Mouse (Mus musculus): Measurements from ENCODE around the gene Ttc29. TPM values are rescaled to one million over a fixed set of nuclear protein-coding genes. Genes with fewer than 3 reads are reported as not detected.

Gene Ttc29
- polyA plus RNA-seq, 1 experiment from 2014 or later = 3.7 TPM

DNA sequence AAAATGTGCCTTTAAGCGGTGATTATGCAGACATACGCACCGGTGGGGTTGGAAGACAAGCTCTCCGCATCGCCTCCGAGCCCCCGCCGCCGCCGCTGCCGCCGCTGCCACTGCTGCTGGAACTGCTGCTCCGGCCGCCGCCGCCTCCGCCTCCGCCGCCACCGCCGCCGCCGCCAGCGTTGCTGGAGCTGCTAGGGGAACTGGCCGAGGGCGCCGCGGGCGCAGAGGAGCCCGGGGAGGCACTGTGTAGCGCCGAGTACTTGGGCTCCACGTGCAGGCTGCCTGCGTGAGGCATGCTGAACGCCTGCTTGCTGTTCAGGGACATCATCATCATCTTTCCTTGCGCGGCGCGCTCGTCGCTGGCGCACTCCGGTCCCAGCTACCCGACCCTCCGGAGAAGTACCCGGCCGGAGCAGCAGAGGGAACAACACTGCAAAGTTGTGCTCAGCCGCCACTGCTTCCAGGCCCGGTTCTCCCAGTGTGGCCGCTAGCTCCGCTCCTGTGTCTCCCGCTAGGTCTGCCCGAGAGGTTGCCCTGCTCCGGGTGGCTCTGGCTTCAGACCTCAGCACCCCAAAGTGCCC is 223.1 kb downstream of the Ttc29 start, which contains the start of gene Pou4f2:
TSS of gene Pou4f2 (minus strand) at position 575 of the 581 bp plus-strand sequence.
- under 1% methylated on average over 47 of the region's 54 CpGs for WGBS
- Histone ChIP-seq H3K4me1 (replicated peaks; ENCODE audit: control insufficient read depth, insufficient read depth, low read length) (peaks cover 9% of the 10 kb centered on the region; the same call in 1 of the 2 replicates), H3K36me3 (ENCODE audit: control insufficient read depth, insufficient read depth, low read length) (no peaks in the 10 kb centered on the region), H3K27ac (ENCODE audit: low read length) (no peak within 1 kb of the TSS), H3K27me3 (ENCODE audit: control insufficient read depth, insufficient read depth, low read depth, low read length) (peaks cover 76% of the 10 kb centered on the region), H3K4me2 (ENCODE audit: low read depth, low read length) (peak within 1 kb of the TSS; percentile 62), H3K9ac (ENCODE audit: low read length) (no peak within 1 kb of the TSS), H3K4me3 (ENCODE audit: low read length) (peak within 1 kb of the TSS; percentile 45), H3K9me3 (ENCODE audit: control insufficient read depth, low read length) (no peaks in the 10 kb centered on the region)
- ATAC-seq (ENCODE audit: low read depth) = peak; percentile 47

DNA sequence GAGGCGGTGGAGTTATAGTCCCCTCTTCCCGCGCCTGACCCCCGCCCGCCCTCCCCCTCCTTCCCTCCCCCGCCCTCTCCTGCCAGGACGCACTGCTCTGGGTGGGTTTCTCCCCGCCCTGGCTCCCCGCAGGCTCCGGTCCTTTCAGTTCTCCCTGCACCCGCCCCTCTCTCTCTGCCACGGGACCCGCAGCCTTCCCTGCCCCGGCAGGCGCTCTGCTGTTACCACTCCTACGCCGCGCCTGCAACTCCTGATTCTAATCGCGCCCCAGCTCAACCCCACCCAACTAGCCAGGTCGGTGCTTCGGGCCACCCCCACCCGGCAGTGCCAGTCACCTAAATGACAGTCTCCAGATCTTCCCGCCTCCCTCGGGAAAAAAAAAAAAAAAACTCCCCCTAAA is 223.6 kb downstream of the Ttc29 start:
- 2% methylated on average over 18 of the region's 25 CpGs for WGBS

DNA sequence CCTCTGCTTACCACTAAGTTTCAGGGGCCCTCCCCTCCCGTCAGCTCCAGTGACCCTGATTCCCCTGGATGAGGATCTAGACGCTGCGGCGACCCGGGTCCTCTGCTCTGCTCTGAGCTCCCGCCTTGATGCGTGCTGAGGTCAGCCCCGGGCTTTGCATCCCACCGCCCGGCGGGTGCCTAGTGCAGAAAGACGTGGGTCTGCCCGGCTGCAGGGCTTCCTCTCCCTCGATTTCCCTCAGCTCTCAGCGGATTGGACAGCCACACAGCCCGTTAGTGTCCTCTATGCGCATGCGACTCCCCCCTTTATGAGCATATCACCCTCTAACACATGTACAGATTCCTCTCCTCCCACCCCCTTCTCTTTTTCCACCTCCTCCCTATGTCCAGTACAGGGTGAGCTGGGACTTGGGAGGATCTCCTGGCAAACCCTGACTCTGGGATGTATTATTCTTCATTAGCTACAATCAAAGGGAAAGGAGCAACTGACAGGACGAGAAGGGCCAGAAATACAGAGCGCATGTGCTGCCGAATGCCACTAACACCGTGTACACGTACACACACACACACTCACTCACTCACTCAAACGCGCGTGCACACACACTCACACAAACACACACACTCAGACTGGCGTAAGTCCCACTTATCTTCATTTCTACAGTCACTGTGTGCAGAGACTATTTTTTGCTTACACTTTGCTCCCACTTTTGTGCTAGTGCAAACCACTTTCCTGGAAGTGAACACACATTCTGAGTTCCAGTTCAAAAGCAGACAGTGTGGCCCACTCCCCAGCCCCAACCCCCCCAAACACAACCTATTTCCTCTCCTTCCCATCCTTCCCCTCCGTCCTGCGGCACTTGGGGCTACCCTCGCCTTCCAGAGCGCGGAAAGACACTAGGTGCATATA is 224.3 kb downstream of the Ttc29 start:
- Histone ChIP-seq H3K4me3 (ENCODE audit: low read length) (peak overlapping the region; percentile 45), H3K4me2 (ENCODE audit: low read depth, low read length) (no peak overlapping the region), H3K9me3 (ENCODE audit: control insufficient read depth, low read length) (no peaks in the 10 kb centered on the region)

More for the DNA sequence above, 223.6 kb downstream of the Ttc29 start:
- no peak; the same call in 1 of the 2 replicates for ATAC-seq (ENCODE audit: low read depth)
- H3K27ac ChIP-seq (ENCODE audit: low read length) = no peak overlapping the region
- peaks cover 74% of the 10 kb centered on the region for H3K27me3 ChIP-seq (ENCODE audit: control insufficient read depth, insufficient read depth, low read depth, low read length)
- H3K9me3 ChIP-seq (ENCODE audit: control insufficient read depth, low read length) = no peaks in the 10 kb centered on the region
- peak overlapping the region; percentile 62 for H3K4me2 ChIP-seq (ENCODE audit: low read depth, low read length)
- H3K36me3 ChIP-seq (ENCODE audit: control insufficient read depth, insufficient read depth, low read length) = no peaks in the 10 kb centered on the region
- peak overlapping the region; percentile 45 for H3K4me3 ChIP-seq (ENCODE audit: low read length)
- no peak overlapping the region for H3K9ac ChIP-seq (ENCODE audit: low read length)
- H3K4me1 ChIP-seq (replicated peaks; ENCODE audit: control insufficient read depth, insufficient read depth, low read length) = peaks cover 9% of the 10 kb centered on the region; the same call in 1 of the 2 replicates

GRCm38 (mm10) chr8:78438121-78438520 is 225.0 kb downstream of the Ttc29 start:
- WGBS = 2% methylated on average over 18 of the region's 18 CpGs
- ATAC-seq (ENCODE audit: low read depth) = no peak
- Histone ChIP-seq H3K36me3 (ENCODE audit: control insufficient read depth, insufficient read depth, low read length) (no peaks in the 10 kb centered on the region), H3K4me3 (ENCODE audit: low read length) (peak overlapping the region; percentile 12; the same call in 1 of the 2 replicates), H3K9ac (ENCODE audit: low read length) (no peak overlapping the region), H3K9me3 (ENCODE audit: control insufficient read depth, low read length) (no peaks in the 10 kb centered on the region), H3K27me3 (ENCODE audit: control insufficient read depth, insufficient read depth, low read depth, low read length) (peaks cover 66% of the 10 kb centered on the region), H3K4me2 (ENCODE audit: low read depth, low read length) (0 out of 2 replicates have a peak overlapping the region, but pooled peaks have one; percentile 22), H3K27ac (ENCODE audit: low read length) (no peak overlapping the region), H3K4me1 (replicated peaks; ENCODE audit: control insufficient read depth, insufficient read depth, low read length) (peaks cover 9% of the 10 kb centered on the region; the same call in 1 of the 2 replicates)

More for the DNA sequence above, 224.3 kb downstream of the Ttc29 start:
- Histone ChIP-seq H3K27me3 (ENCODE audit: control insufficient read depth, insufficient read depth, low read depth, low read length) (peaks cover 67% of the 10 kb centered on the region), H3K9ac (ENCODE audit: low read length) (no peak overlapping the region), H3K27ac (ENCODE audit: low read length) (no peak overlapping the region), H3K4me1 (replicated peaks; ENCODE audit: control insufficient read depth, insufficient read depth, low read length) (peaks cover 9% of the 10 kb centered on the region; the same call in 1 of the 2 replicates), H3K36me3 (ENCODE audit: control insufficient read depth, insufficient read depth, low read length) (no peaks in the 10 kb centered on the region)
- WGBS = 4% methylated on average over 32 of the region's 32 CpGs
- ATAC-seq (ENCODE audit: low read depth) = no peak

- WGBS = 78% methylated on average over 1 of the region's 1 CpGs
- Histone ChIP-seq H3K9me3 (ENCODE audit: control insufficient read depth, low read length) (no peaks in the 10 kb centered on the region), H3K27ac (ENCODE audit: low read length) (no peak overlapping the region), H3K9ac (ENCODE audit: low read length) (no peak overlapping the region), H3K36me3 (ENCODE audit: control insufficient read depth, insufficient read depth, low read length) (no peaks in the 10 kb centered on the region), H3K27me3 (ENCODE audit: control insufficient read depth, insufficient read depth, low read depth, low read length) (peaks cover 25% of the 10 kb centered on the region), H3K4me3 (ENCODE audit: low read length) (no peak overlapping the region), H3K4me2 (ENCODE audit: low read depth, low read length) (no peak overlapping the region), H3K4me1 (replicated peaks; ENCODE audit: control insufficient read depth, insufficient read depth, low read length) (peaks cover 3% of the 10 kb centered on the region; the same call in 1 of the 2 replicates)
- no peak for ATAC-seq (ENCODE audit: low read depth)
Observed at GRCm38 (mm10) chr8:78442781-78443180, 229.7 kb downstream of the Ttc29 start.

Other genes with a start within 250 kb of the Ttc29 start
- gene Pou4f2, start 223.3 kb downstream of the Ttc29 start, polyA plus RNA-seq (2015; fragmentation: Nextera tagmentation; extraction: Ambion mirVana) = not detected in 2 replicates